28 mouse cellular contexts compared by ENCODE assay signal in the genomic region with DNA sequence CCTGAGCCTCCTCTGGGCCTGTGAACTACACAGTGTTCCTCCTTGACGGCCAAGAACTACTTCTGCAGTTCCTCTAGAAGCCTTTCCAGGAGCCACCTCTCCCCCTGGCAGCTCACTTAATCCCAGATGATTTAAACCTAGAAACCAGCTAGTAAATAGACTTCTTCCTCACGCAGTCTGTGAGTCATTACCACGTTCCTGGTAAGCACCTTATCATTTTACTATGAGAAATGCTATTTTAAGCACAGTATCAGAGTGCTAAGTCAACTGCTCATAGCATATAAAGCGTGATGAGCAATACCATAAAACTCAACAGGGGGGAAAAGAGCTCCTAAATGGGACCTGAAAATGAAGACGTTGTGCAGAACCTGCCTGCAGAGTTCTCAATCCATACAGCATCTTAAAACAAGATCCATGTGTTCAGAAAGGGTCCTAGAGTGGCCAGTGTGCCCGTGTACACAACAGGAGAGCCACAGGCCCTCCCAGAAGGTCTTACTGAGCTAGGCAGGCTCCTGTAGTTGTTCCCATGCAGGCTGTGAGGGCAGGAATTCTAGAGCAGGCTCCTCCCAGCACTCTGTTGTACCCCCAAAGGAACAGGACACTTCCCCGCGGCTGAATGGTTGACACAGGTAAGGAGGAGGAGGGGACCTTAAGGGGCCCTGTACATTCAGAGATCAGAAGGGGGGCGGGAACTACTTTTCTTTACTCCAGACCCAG.
DNase-seq lines count a peak whose midpoint lies in the region; ATAC-seq and TF ChIP-seq lines count a peak whose summit lies in the region.
"Had no signal": no experiment of that assay in that cellular context is flagged by ENCODE, and none has a peak within 500 bp of the region (broad histone marks: within the 10 kb centered on the region; RNA-seq: fewer than 3 reads in every experiment).

No protein-coding gene starts in this region.

- no peak for TF ChIP-seq EP300 in liver, postnatal 0 days (IDR thresholded peaks at IDR 0.05; ENCODE audit: low read depth)

- peak overlapping the region; percentile 70 to 72 for H3K27ac ChIP-seq in heart, embryonic 14.5 days (replicated peaks in 1 of 2; ENCODE audit: control insufficient read depth in 1 of 2, insufficient read depth in 1 of 2, low read depth in 2 of 2, low read length in 2 of 2)
- H3K27ac ChIP-seq in left cerebral cortex, adult 2 months: peak overlapping the region; percentile 30; the same call in 1 of the 2 replicates
- H3K27ac ChIP-seq in liver, postnatal 0 days (ENCODE audit: low read depth): no peak overlapping the region
- H3K27ac ChIP-seq: embryonic facial prominence, embryonic 10.5 days; embryonic facial prominence, embryonic 15.5 days; forebrain, embryonic 12.5 days; gastrocnemius, adult 2 months; hindbrain, embryonic 14.5 days; kidney, postnatal 0 days; limb, embryonic 10.5 days; limb, embryonic 15.5 days; liver, embryonic 13.5 days; macrophage; midbrain, embryonic 13.5 days; neural tube, embryonic 13.5 days had no signal

- peak; percentile 31; the same call in 1 of the 2 replicates for ATAC-seq in frontal cortex, adult (ENCODE audit: low TSS enrichment)
- ATAC-seq in heart, embryonic 14.5 days (ENCODE audit: insufficient number of reproducible peaks, insufficient read depth, low FRiP score, low read depth): no peak
- no peak for ATAC-seq in cerebellum, adult (ENCODE audit: insufficient number of reproducible peaks, low FRiP score, low TSS enrichment)
- ATAC-seq in liver, postnatal 0 days: no peak
- ATAC-seq: midbrain, embryonic 13.5 days had no signal

- H3K4me3 ChIP-seq in heart, embryonic 14.5 days (ENCODE audit: control insufficient read depth in 1 of 2, insufficient read depth in 1 of 2, low read depth in 1 of 2, low read length in 2 of 2): no peak overlapping the region
- no peak overlapping the region for H3K4me3 ChIP-seq in left cerebral cortex, adult 2 months
- no peak overlapping the region for H3K4me3 ChIP-seq in liver, postnatal 0 days (ENCODE audit: low read depth, low read length)
- H3K4me3 ChIP-seq: embryonic facial prominence, embryonic 10.5 days; embryonic facial prominence, embryonic 15.5 days; forebrain, embryonic 12.5 days; gastrocnemius, adult 2 months; limb, embryonic 10.5 days; limb, embryonic 15.5 days; liver, embryonic 13.5 days; midbrain, embryonic 13.5 days; neural tube, embryonic 13.5 days had no signal

- 31% methylated on average over 9 of the region's 9 CpGs for WGBS in heart, embryonic 14.5 days
- WGBS in liver, postnatal 0 days (ENCODE audit: insufficient replicate concordance): 64% methylated on average over 9 of the region's 9 CpGs

- intact Hi-C loops in left cerebral cortex, adult 2 months (cut with DNase I): no loop called here
- intact Hi-C loops in left cerebral cortex, postnatal 14 days (cut with DNase I): no loop called here

- no peaks in the 10 kb centered on the region for H3K36me3 ChIP-seq in heart, embryonic 14.5 days (ENCODE audit: control insufficient read depth, insufficient read depth, low read length)
- H3K36me3 ChIP-seq in liver, postnatal 0 days (replicated peaks; ENCODE audit: insufficient read depth, low read length): no peaks in the 10 kb centered on the region
- H3K36me3 ChIP-seq: embryonic facial prominence, embryonic 10.5 days; forebrain, embryonic 12.5 days; G1E; limb, embryonic 10.5 days; limb, embryonic 15.5 days; liver, embryonic 13.5 days had no signal

- no peaks in the 10 kb centered on the region for H3K9me3 ChIP-seq in heart, embryonic 14.5 days (ENCODE audit: control insufficient read depth, low read length)
- no peaks in the 10 kb centered on the region for H3K9me3 ChIP-seq in liver, postnatal 0 days (ENCODE audit: low read length)
- H3K9me3 ChIP-seq: embryonic facial prominence, embryonic 10.5 days; embryonic facial prominence, embryonic 15.5 days; forebrain, embryonic 12.5 days; G1E; limb, embryonic 10.5 days; limb, embryonic 15.5 days; liver, embryonic 13.5 days; midbrain, embryonic 13.5 days; neural tube, embryonic 13.5 days had no signal

- peaks cover 13 to 16% of the 10 kb centered on the region in 2 experiments for H3K4me1 ChIP-seq in heart, embryonic 14.5 days (ENCODE audit: control insufficient read depth in 2 of 2, insufficient read depth in 2 of 2, low read length in 2 of 2)
- H3K4me1 ChIP-seq in liver, postnatal 0 days (ENCODE audit: insufficient read depth): no peaks in the 10 kb centered on the region
- H3K4me1 ChIP-seq: embryonic facial prominence, embryonic 10.5 days; embryonic facial prominence, embryonic 15.5 days; limb, embryonic 15.5 days; liver, embryonic 13.5 days; neural tube, embryonic 13.5 days had no signal

- H3K27me3 ChIP-seq in heart, embryonic 14.5 days (ENCODE audit: control insufficient read depth, insufficient read depth, low read length): no peaks in the 10 kb centered on the region
- no peaks in the 10 kb centered on the region for H3K27me3 ChIP-seq in liver, postnatal 0 days (ENCODE audit: insufficient read depth, low read length)
- H3K27me3 ChIP-seq: embryonic facial prominence, embryonic 15.5 days; forebrain, embryonic 12.5 days; limb, embryonic 15.5 days; liver, embryonic 13.5 days; midbrain, embryonic 13.5 days; neural tube, embryonic 13.5 days had no signal

- H3K4me2 ChIP-seq in heart, embryonic 14.5 days (ENCODE audit: low read length): peak overlapping the region; percentile 11; the same call in 1 of the 2 replicates
- H3K4me2 ChIP-seq in liver, postnatal 0 days (ENCODE audit: low read depth, low read length): no peak overlapping the region
- H3K4me2 ChIP-seq: embryonic facial prominence, embryonic 15.5 days; forebrain, embryonic 12.5 days; hindbrain, embryonic 14.5 days; limb, embryonic 15.5 days; liver, embryonic 13.5 days; midbrain, embryonic 13.5 days; neural tube, embryonic 13.5 days had no signal

- no peak for DNase-seq in frontal cortex, postnatal 36 days (ENCODE audit: low spot score in 2 of 2)
- no peak for DNase-seq in heart, adult 11 months
- DNase-seq in left cerebral cortex, adult 2 months (ENCODE audit: extremely low spot score in 1 of 2, low spot score in 2 of 2): no peak
- no peak for DNase-seq in left cerebral cortex, postnatal 14 days (ENCODE audit: low spot score in 2 of 2)
- DNase-seq in liver, postnatal 0 days: no peak
- DNase-seq: adrenal gland, postnatal 25 days; cerebellum, adult 8-10 months; cerebellum, postnatal 25 days; gastrocnemius, adult 2 months; kidney, adult 8-10 months; kidney, postnatal 4 days; liver, embryonic 13.5 days; lung, adult 2 months; lung, postnatal 10 days had no signal

- H3K9ac ChIP-seq in heart, embryonic 14.5 days (ENCODE audit: low read length): no peak overlapping the region
- H3K9ac ChIP-seq in liver, postnatal 0 days (replicated peaks): no peak overlapping the region
- H3K9ac ChIP-seq: embryonic facial prominence, embryonic 15.5 days; forebrain, embryonic 12.5 days; hindbrain, embryonic 14.5 days; limb, embryonic 15.5 days; liver, embryonic 13.5 days; midbrain, embryonic 13.5 days; neural tube, embryonic 13.5 days had no signal

- TF ChIP-seq CTCF in left cerebral cortex, adult 2 months (IDR thresholded peaks at IDR 0.05): no peak
- no peak for TF ChIP-seq CTCF in liver, postnatal 0 days (IDR thresholded peaks at IDR 0.05; ENCODE audit: low read depth)
